18 mouse cellular contexts compared by ENCODE assay signal in the genomic region with DNA sequence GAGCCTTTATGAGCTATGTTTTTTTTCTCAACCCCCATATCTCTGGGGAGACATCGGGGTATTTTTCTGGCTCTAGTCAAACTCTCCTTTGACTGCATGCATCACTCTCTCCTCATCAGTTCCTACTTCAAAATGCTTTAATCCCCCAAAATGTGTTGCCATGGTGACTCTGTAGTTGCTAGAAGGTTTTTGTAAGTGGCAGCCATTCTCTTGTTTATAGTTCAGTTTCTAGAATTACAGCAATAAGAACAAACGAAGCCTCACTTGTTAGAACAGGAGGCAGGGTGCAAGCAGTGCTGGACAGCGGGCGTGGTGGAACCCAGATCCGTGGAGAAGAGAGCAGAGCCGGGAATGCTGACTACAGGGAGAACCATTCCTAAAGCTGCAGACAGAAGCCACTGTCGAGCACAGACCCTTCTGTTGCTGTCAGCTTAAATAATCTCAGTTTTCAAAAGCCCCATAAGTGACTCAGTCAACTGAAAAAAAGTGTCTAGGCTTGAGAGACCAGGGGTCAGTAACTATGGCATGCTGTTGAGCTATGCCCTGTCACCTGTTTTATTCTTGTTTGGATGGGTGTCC.
DNase-seq lines count a peak whose midpoint lies in the region; ATAC-seq lines count a peak whose summit lies in the region.
"Had no signal": no experiment of that assay in that cellular context is flagged by ENCODE, and none has a peak within 500 bp of the region (broad histone marks: within the 10 kb centered on the region; RNA-seq: fewer than 3 reads in every experiment).

No protein-coding gene starts in this region.

- no peak for DNase-seq in forebrain, embryonic 11.5 days (ENCODE audit: low spot score)
- no peak for DNase-seq in forebrain, embryonic 10.5 days (ENCODE audit: extremely low spot score, low spot score)
- DNase-seq in layer of hippocampus, postnatal 10 days (ENCODE audit: low spot score in 2 of 2): peak; percentile 10 to 37
- no peak for DNase-seq in layer of hippocampus, postnatal 36 days
- peak; percentile 17 for DNase-seq in midbrain, embryonic 14.5 days
- DNase-seq in midbrain, embryonic 11.5 days (ENCODE audit: low spot score, missing footprints): no peak
- DNase-seq in retina, embryonic 14.5 days (ENCODE audit: low spot score): peak; percentile 67
- no peak for DNase-seq in adrenal gland, postnatal 10 days
- DNase-seq: cerebellum, adult 9-10 months; gastrocnemius, postnatal 14 days; heart, postnatal 4 days; kidney, adult 11 months; kidney, postnatal 25 days; thymus, postnatal 4 days had no signal

- no peak overlapping the region for H3K27ac ChIP-seq in forebrain, embryonic 11.5 days (ENCODE audit: low read depth, low read length)
- no peak overlapping the region for H3K27ac ChIP-seq in forebrain, embryonic 10.5 days
- no peak overlapping the region for H3K27ac ChIP-seq in midbrain, embryonic 14.5 days (replicated peaks; ENCODE audit: low read depth, low read length)
- H3K27ac ChIP-seq in midbrain, embryonic 11.5 days (ENCODE audit: low read depth, low read length): no peak overlapping the region
- H3K27ac ChIP-seq: embryonic facial prominence, embryonic 12.5 days had no signal

- no peaks in the 10 kb centered on the region for H3K27me3 ChIP-seq in forebrain, embryonic 11.5 days (ENCODE audit: control insufficient read depth, insufficient read depth, low read length)
- H3K27me3 ChIP-seq in forebrain, embryonic 10.5 days (ENCODE audit: poor library complexity, severe bottlenecking): no peaks in the 10 kb centered on the region
- no peaks in the 10 kb centered on the region for H3K27me3 ChIP-seq in midbrain, embryonic 14.5 days (ENCODE audit: control insufficient read depth, insufficient read depth, low read length)
- no peaks in the 10 kb centered on the region for H3K27me3 ChIP-seq in midbrain, embryonic 11.5 days (ENCODE audit: control insufficient read depth, insufficient read depth, low read length)
- H3K27me3 ChIP-seq: embryonic facial prominence, embryonic 12.5 days; heart, embryonic 12.5 days; megakaryocyte, embryonic 14.5 days had no signal

- WGBS in forebrain, embryonic 11.5 days: 60% methylated on average over 7 of the region's 7 CpGs
- 65% methylated on average over 7 of the region's 7 CpGs for WGBS in forebrain, embryonic 10.5 days
- 36% methylated on average over 7 of the region's 7 CpGs for WGBS in midbrain, embryonic 14.5 days
- 47% methylated on average over 7 of the region's 7 CpGs for WGBS in midbrain, embryonic 11.5 days

- H3K9me3 ChIP-seq in forebrain, embryonic 11.5 days (ENCODE audit: control insufficient read depth, low read length): no peaks in the 10 kb centered on the region
- no peaks in the 10 kb centered on the region for H3K9me3 ChIP-seq in forebrain, embryonic 10.5 days
- H3K9me3 ChIP-seq in midbrain, embryonic 14.5 days (ENCODE audit: control insufficient read depth, low read length): no peaks in the 10 kb centered on the region
- H3K9me3 ChIP-seq in midbrain, embryonic 11.5 days (ENCODE audit: control insufficient read depth, low read length): no peaks in the 10 kb centered on the region
- H3K9me3 ChIP-seq: embryonic facial prominence, embryonic 12.5 days had no signal

- H3K4me2 ChIP-seq in forebrain, embryonic 11.5 days (ENCODE audit: low read depth, low read length, severe bottlenecking): no peak overlapping the region
- no peak overlapping the region for H3K4me2 ChIP-seq in midbrain, embryonic 14.5 days (ENCODE audit: low read length)
- no peak overlapping the region for H3K4me2 ChIP-seq in midbrain, embryonic 11.5 days
- H3K4me2 ChIP-seq: embryonic facial prominence, embryonic 12.5 days; heart, embryonic 12.5 days had no signal

- H3K4me1 ChIP-seq in forebrain, embryonic 11.5 days (replicated peaks; ENCODE audit: control insufficient read depth, insufficient read depth, low read length): no peaks in the 10 kb centered on the region
- peaks cover 14% of the 10 kb centered on the region for H3K4me1 ChIP-seq in forebrain, embryonic 10.5 days
- peaks cover 4% of the 10 kb centered on the region; the same call in 1 of the 2 replicates for H3K4me1 ChIP-seq in midbrain, embryonic 14.5 days (ENCODE audit: control insufficient read depth, insufficient read depth, low read length)
- H3K4me1 ChIP-seq in midbrain, embryonic 11.5 days (ENCODE audit: control insufficient read depth, insufficient read depth, low read length): no peaks in the 10 kb centered on the region
- H3K4me1 ChIP-seq: heart, embryonic 12.5 days; megakaryocyte, embryonic 14.5 days had no signal

- H3K4me3 ChIP-seq in forebrain, embryonic 11.5 days (ENCODE audit: low read depth, low read length): no peak overlapping the region
- H3K4me3 ChIP-seq in forebrain, embryonic 10.5 days: no peak overlapping the region
- no peak overlapping the region for H3K4me3 ChIP-seq in midbrain, embryonic 14.5 days (replicated peaks; ENCODE audit: low read depth, low read length)
- no peak overlapping the region for H3K4me3 ChIP-seq in midbrain, embryonic 11.5 days (ENCODE audit: low read depth, low read length)
- H3K4me3 ChIP-seq: embryonic facial prominence, embryonic 12.5 days; heart, embryonic 12.5 days; megakaryocyte, embryonic 14.5 days had no signal

- H3K9ac ChIP-seq in forebrain, embryonic 11.5 days (ENCODE audit: low read length): no peak overlapping the region
- no peak overlapping the region for H3K9ac ChIP-seq in midbrain, embryonic 14.5 days (replicated peaks; ENCODE audit: low read length)
- H3K9ac ChIP-seq in midbrain, embryonic 11.5 days (ENCODE audit: low read length): no peak overlapping the region
- H3K9ac ChIP-seq: embryonic facial prominence, embryonic 12.5 days; heart, embryonic 12.5 days had no signal

- peak; percentile 61 for ATAC-seq in forebrain, embryonic 11.5 days (replicated peaks; ENCODE audit: low FRiP score)
- no peak for ATAC-seq in midbrain, embryonic 14.5 days (ENCODE audit: low FRiP score, low TSS enrichment)
- no peak for ATAC-seq in midbrain, embryonic 11.5 days (ENCODE audit: low FRiP score)
- ATAC-seq: forebrain, embryonic 14.5 days had no signal

- H3K36me3 ChIP-seq in forebrain, embryonic 11.5 days (ENCODE audit: control insufficient read depth, insufficient read depth, low read length): no peaks in the 10 kb centered on the region
- H3K36me3 ChIP-seq in forebrain, embryonic 10.5 days (replicated peaks): no peaks in the 10 kb centered on the region
- H3K36me3 ChIP-seq in midbrain, embryonic 14.5 days (ENCODE audit: control insufficient read depth, insufficient read depth, low read length): no peaks in the 10 kb centered on the region
- no peaks in the 10 kb centered on the region for H3K36me3 ChIP-seq in midbrain, embryonic 11.5 days (ENCODE audit: control insufficient read depth, insufficient read depth, low read length)
- H3K36me3 ChIP-seq: embryonic facial prominence, embryonic 12.5 days; heart, embryonic 12.5 days had no signal

Comparison
In these comparisons a context has a peak if more than half of its experiments do, and no peak if none do; other contexts are left out.
1. DNase-seq: peak in layer of hippocampus, postnatal 10 days (2 of 2), midbrain, embryonic 14.5 days (single experiment) and retina, embryonic 14.5 days (single experiment); none in forebrain, embryonic 11.5 days (single experiment), forebrain, embryonic 10.5 days (single experiment), layer of hippocampus, postnatal 36 days (0 of 2), midbrain, embryonic 11.5 days (single experiment) and adrenal gland, postnatal 10 days (single experiment).